Mouse (Mus musculus): ENCODE measurements at regions not wholly inside any gene's neighbourhood (a gene's known extent, or its start where the extent isn't known, plus 50 kb on each side); places are given as distances from the start of the nearest gene placed in this dataset.
A peak's percentile ranks its signal among the peaks of the same experiment; 100 is the strongest.

GRCm38 (mm10) chr4:30320038-30320437 lies 1507.1 kb downstream of the Epha7 start:
- Histone ChIP-seq H3K27me3 (ENCODE audit: control insufficient read depth, insufficient read depth, low read length) (no peaks in the 10 kb centered on the region), H3K4me3 (replicated peaks; ENCODE audit: low read depth, low read length) (no peak overlapping the region), H3K9me3 (ENCODE audit: control insufficient read depth, low read length) (no peaks in the 10 kb centered on the region), H3K27ac (replicated peaks; ENCODE audit: low read depth, low read length) (no peak overlapping the region), H3K9ac (replicated peaks; ENCODE audit: low read length) (no peak overlapping the region), H3K4me1 (ENCODE audit: control insufficient read depth, insufficient read depth, low read length) (no peaks in the 10 kb centered on the region), H3K36me3 (ENCODE audit: control insufficient read depth, insufficient read depth, low read length) (no peaks in the 10 kb centered on the region), H3K4me2 (ENCODE audit: low read length) (no peak overlapping the region)
- ATAC-seq (ENCODE audit: low FRiP score, low TSS enrichment): no peak; the same call in 1 of the 2 replicates
- peak; percentile 10 for DNase-seq

DNA sequence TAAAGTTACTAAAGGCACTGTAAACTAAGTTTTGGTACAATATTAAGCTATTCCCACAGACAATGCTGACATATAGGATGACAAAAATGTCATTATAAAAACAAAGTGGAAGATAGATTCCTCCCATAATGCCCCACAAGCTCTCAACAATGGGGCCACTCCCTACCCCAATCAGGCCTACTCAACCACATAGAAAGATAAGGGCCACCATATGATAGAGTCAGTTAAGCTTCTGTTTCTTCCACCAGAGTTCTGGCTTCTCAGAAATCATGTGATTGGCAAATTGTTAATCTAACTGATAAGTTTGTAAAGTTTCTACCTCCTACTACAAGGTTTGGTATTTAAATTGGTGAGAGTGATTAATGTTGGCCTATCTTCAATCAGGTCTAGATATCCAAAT lies 1534.6 kb downstream of the Epha7 start:
- Histone ChIP-seq H3K9me3 (ENCODE audit: control insufficient read depth, low read length) (no peaks in the 10 kb centered on the region), H3K4me2 (ENCODE audit: low read length) (no peak overlapping the region), H3K4me3 (replicated peaks; ENCODE audit: low read depth, low read length) (no peak overlapping the region), H3K27me3 (ENCODE audit: control insufficient read depth, insufficient read depth, low read length) (no peaks in the 10 kb centered on the region), H3K27ac (replicated peaks; ENCODE audit: low read depth, low read length) (no peak overlapping the region), H3K9ac (replicated peaks; ENCODE audit: low read length) (no peak overlapping the region), H3K4me1 (ENCODE audit: control insufficient read depth, insufficient read depth, low read length) (no peaks in the 10 kb centered on the region), H3K36me3 (ENCODE audit: control insufficient read depth, insufficient read depth, low read length) (no peaks in the 10 kb centered on the region)
- ATAC-seq (ENCODE audit: low FRiP score, low TSS enrichment) (no peak), DNase-seq (no peak)

Measured in midbrain, embryonic 14.5 days (tissue).